Mouse (Mus musculus) layer of hippocampus, postnatal 14 days (tissue): ENCODE data around the gene Tcte3. TPM values are rescaled to one million over a fixed set of nuclear protein-coding genes. Genes with fewer than 3 reads are reported as not detected.
"Not testable (repeated sequence)": the region's sequence is repeated elsewhere in the genome, so short reads cannot be mapped to it uniquely, and the experiment has no call there.

Experiments used
- DNase-seq, 2 experiments: peaks; one replicate each; pipeline ENCODE4 v3.0.0; 2021 to 2022; ENCODE audit warnings: low spot score in 2 of 2, mixed read lengths in 1 of 2
- long read RNA-seq, 2 experiments: library from polyadenylated mRNA; stranded (forward); transcript quantifications; one replicate each; pipeline ENCODE4 v2.0.0; 2021
- total RNA-seq, 2 experiments: library from RNA; stranded (reverse); gene quantifications; 2 replicates each; pipeline ENCODE4 v1.2.3; 2021

The Tcte3 gene
- 1 to 10 TPM in 1 of 2 experiments, not detected in 1; 1.0 TPM for total RNA-seq
- long read RNA-seq, experiment 1, partial matches to known transcripts = 0 of 1 reads
- long read RNA-seq, experiment 1, other reads (novel, unspliced or antisense) = 1 of 1 reads
- long read RNA-seq, experiment 2 = 0 reads

GRCm38 (mm10) chr17:15041175-15041729 is at the start of gene Tcte3, which contains the start of the genes Ermard and Gm3448:
Gene Tcte3 (minus strand): TSS chr17:15041488.
Gene Ermard (plus strand): TSS chr17:15041208.
Gene Gm3448 (minus strand): TSS chr17:15041537.
- DNase-seq = peak in 1 of 2 experiments; percentile 61

GRCm38 (mm10) chr17:15088591-15089001 is 47.3 kb upstream of the Tcte3 start:
- DNase-seq = peak; percentile 41 to 45

DNA sequence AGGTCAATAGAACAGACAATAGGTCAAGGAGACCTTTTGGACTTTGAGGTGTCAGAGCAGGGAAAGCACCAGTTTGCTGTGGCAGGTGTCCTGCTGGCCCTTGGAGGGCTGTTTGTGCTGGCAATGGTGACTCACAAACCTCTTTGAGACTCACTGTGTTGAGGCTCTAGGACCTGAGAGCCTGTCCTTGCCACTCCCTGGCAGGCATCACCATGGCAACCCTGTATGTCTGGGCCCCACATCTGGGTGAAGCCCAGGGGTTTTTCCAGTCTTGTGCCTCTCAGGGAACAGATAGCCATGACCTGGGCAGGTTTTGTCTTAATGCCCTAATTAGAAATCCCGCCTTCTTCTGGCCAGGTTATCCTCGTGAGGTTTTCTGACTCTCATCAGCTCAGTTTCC is 46.9 kb upstream of the Tcte3 start:
- DNase-seq = no peak

DNA sequence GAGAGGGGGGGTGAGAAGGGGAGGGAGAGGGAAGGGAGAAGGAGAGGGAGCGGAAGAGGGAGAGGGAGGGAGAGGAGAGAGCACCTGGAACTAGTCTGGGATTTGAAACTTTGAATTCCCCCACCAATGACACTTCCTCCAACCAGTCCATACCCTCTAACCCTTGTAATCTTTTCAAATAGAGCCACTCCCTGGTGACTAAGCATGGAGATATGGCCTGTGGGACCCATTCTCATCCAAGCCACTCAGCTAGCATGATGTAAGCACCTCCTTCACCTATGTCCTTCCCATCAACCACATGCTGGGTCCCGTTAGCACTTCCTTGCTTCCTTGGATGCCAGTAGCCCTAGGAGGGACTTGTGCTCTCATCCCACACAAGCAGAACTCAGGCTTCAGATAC is 43.7 kb upstream of the Tcte3 start:
- no peak for DNase-seq

DNA sequence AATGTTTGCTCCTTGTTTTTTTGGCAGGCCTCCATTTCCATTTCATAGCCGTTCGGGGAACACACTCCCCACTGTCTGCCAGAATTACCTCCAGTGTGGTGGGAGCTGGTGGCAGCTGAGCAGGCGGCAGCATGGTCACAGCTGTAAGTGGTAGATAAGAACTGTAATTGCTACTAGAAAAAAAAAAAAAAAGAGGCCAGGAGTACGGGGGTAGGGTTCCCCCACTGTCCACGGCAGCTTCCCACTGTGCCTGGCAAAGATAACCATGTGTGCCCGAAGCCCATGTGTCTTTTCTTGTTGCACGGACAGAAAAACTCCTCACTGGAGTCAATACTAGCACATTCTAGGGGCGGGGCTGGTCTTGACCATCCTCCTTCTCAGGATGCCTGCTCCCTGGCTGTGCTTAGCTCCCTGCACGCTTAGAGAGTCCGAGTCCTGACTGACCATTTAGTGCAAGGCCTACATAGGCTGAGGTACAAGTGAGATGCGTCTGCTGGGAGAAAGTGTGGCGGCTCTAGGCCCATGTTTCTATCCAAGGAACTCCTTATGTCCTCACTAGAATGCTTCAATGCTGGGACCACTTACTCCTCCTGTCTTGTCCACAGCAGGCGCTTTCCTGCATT is 43.0 kb upstream of the Tcte3 start:
- DNase-seq = no peak

DNA sequence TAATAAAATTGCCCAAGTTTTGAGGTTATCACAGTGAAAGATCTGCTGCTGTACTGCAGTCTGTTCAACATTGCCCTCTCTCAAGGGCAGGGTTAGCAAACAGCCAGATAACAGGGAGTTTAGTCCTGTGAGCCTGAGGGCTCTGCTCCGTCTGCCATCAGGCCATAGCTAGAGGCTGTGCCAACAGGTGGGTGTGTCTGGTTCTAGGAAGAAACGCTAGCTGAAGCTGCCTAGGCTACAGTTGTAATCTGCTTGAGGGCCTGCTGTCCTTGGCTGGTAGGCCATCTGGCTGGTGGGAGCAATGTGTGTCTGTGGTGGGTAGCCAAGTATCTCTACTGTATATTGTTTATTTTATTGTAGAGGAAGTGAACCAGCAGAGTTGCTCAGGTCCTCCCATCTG is 36.2 kb upstream of the Tcte3 start:
- peak in 1 of 2 experiments; percentile 27 for DNase-seq

DNA sequence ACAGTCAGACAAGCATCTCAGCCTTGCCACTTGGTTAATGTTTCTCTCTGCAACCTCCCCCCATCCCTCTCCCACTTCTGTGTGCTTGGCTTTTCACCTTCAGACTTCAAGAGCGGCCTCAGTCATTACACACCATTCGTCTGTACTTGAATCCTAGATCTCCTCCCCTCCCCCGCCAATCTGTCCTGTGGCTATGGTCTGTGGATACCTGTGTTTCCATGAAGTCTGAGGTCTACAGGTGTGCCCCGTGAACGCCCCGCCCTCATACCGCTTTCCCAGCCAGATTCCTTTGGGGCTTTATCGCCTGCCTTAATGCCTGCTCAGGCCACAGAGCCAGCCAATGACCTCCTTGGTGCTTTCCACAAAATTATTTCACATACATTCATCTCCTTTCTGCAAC is 33.7 kb upstream of the Tcte3 start:
- DNase-seq = no peak

DNA sequence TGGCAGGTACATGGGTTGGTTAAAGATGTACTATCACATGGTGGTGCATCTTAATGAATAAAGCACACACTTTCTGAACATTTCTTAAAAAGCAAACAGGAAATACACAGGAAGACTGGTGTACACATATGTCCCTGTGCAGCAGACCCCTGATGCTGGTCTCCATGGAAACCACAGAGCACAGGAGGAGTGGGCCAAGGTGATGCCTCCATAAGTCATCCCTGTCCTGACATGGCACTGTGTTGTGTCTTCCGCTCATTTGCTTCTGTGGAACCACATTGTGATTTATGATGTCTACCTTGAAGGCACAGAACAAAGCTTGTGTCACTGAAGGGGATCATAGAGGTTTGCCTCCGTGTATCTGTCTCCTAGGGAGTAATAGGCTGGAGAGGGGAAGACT is 30.9 kb upstream of the Tcte3 start:
- no peak for DNase-seq

DNA sequence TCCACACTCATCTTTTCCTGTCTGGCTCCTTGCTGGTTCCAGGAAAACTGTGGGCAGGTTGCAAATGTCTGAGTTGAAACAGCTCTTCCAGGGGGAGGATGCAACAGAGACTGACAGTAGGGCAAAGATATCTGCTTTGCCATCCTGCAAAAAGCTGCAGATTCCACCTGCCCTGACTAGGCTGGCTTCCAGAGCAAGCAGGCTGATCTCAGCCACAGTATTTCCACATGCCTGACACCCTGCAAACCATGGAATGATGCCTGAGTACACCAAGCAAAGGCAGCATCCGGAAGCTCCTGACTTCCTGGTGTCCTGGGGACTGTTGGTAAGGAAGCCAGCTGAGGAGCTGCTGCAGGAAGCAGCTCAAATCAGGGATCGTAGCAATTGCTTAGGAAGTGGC is 27.8 kb upstream of the Tcte3 start:
- DNase-seq = peak; percentile 39 to 58

GRCm38 (mm10) chr17:15068040-15068792 is 26.9 kb upstream of the Tcte3 start:
- DNase-seq = no peak

DNA sequence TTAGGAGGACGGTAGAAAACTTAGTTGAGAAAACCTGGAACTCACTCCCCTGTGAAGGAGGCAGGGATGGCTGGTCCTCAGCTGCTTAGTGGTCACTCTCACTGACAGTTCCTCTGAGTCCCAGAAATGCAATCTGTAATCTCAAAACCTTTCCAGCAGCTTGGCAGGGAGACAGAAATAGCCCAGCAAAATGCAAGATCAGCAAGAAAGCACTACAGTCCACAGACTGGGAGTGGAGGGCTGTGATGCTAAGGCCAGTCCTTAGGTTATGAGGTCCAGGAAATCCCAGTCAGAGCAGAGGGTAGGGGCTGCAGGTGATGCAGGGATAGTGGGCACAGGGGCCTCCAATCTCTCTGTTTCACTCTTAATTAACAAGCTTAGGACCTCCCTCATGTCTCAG is 25.6 kb upstream of the Tcte3 start:
- DNase-seq = no peak

DNA sequence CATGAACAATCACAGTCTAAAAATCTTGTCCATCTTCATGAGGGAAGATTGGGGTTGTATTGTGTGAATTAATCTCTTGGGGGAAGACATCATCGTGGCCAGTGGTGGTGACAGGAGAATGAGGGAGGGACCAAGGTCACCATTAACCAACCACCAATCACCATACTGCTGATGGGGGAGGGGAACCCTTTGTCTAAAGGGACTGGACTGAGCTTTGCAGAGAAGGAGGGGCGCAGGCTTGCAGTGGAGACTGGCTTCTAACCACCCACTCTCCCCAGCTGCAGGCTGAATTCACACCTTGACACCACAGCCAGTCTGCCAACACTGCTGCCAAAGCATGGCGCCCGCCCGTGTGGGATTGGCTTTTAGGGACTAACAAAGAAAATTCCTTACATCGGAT is 24.8 kb upstream of the Tcte3 start:
- DNase-seq = no peak

- DNase-seq = peak; percentile 75 to 88
Measured at GRCm38 (mm10) chr17:15065391-15066024, 24.2 kb upstream of the Tcte3 start.

DNA sequence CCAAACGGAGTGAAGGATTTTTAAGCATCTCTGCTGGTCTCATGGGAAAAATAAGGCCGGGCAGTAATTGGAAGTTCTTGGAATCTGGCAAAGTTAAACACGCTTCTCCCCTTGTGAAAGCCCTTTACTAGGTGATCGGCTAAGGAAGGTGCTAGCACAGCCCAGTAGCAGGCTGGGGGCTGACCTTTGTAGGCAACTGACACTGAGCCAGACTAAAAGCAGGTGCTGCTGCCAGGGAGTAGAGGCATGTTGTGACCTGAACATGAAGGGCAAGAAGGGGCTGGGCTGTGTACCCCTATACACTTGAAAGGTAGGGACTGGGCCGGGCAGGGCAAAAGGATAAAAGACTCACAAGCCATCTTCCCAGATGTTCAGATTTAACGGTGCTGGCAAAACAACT is 19.1 kb upstream of the Tcte3 start:
- no peak for DNase-seq

- no peak for DNase-seq
Measured at GRCm38 (mm10) chr17:15059646-15060045, 18.4 kb upstream of the Tcte3 start.

- DNase-seq = no peak
Measured at GRCm38 (mm10) chr17:15058161-15058591, 16.9 kb upstream of the Tcte3 start.

DNA sequence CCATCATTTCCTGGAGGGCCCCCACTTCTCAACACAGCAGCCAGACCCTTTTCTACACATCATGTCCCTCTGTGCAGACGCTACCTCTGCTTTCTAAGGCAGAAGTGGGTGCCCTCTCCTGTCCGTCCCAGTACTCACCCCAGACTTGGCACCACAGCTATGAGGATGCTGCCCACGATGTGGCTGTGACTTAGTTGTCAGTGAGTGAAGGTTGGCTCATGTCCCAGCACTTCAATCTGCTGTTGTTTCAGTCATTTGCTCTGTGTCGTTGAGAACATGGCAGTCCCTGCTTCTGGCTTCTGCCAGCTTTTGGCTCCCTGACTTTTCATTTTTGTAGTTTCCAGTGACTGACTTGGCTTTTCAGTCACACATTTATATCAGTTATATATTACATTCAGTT is 14.6 kb upstream of the Tcte3 start:
- peak; percentile 66 to 88 for DNase-seq

DNA sequence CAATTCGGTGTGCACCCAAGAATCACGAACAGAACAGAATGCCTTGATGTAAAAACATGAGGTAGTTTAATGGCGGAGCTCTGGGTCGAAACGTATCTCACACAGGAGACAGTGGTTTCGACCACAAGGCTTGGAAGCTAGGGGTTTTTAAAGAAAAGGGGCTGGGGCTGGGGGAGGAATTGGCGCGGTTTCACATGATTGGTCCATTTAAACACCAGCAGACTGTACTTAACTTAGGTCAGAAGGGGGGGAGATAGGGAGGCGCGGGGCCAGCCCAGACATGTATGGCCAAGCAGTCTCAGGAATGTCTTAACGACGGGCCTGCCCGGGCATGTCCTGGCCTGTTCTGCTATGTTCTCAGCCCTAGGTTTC is 12.5 kb upstream of the Tcte3 start:
- DNase-seq = not testable (repeated sequence)

GRCm38 (mm10) chr17:15053183-15053828 is 12.0 kb upstream of the Tcte3 start:
- not testable (repeated sequence) for DNase-seq

DNA sequence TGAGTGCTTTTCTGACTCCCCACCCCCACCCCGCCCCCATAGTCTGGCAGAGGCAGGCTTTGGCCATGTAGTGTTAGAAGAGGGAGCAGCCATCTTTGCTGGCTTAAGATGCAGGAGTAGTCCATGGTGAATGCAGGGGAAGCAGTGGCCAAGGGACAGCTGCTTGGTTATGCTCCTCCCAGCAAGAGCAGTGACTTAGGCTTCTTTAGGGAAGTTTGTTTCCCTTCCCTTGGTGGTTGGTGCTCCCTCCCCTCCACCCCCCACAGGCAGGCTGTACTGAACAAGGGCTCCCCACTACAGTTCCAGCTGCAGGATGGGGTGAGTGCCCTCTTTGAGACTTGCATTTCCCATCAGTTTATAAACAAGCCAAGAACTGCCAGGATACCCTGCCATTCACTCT is 11.5 kb upstream of the Tcte3 start:
- not testable (repeated sequence) for DNase-seq

DNA sequence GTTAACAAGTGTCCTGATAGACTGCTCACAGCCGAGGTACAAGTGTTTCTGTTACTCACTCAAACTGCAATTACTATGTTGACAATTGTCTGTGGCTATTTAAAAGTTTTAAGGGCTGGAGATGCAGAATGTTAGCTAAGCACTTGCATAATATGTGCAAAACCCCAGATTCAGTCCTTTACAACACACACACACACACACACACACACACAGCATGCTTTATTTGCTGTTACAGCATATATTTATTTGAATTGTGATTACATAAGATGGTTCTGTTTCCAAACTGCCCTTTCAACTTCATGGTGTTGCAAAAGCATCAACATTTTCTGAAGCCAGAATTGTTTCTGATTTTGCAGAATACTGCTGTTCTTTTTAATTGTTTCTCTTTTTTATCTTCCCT is 9.1 kb upstream of the Tcte3 start:
- not testable (repeated sequence) for DNase-seq
